Mouse (Mus musculus) right cerebral cortex, postnatal 10 days (tissue): ENCODE results near the gene Nqo1.

Source experiments
- DNase-seq, 2 experiments: peaks; one replicate each; pipeline ENCODE4 v3.0.0; 2021; ENCODE audit warnings: low spot score in 2 of 2

The Nqo1 gene

GRCm38 (mm10) chr8:107404057-107404456 lies 1.1 kb upstream of the Nqo1 start:
- DNase-seq = no peak

GRCm38 (mm10) chr8:107401866-107402265 lies 1.1 kb downstream of the Nqo1 start:
- no peak for DNase-seq

GRCm38 (mm10) chr8:107399495-107399894 lies 3.5 kb downstream of the Nqo1 start:
- peak in 1 of 2 experiments; percentile 34 for DNase-seq

GRCm38 (mm10) chr8:107397665-107398064 lies 5.3 kb downstream of the Nqo1 start:
- no peak for DNase-seq

- no peak for DNase-seq
Observed at GRCm38 (mm10) chr8:107396106-107396670, 6.8 kb downstream of the Nqo1 start.

- DNase-seq = no peak
Observed at GRCm38 (mm10) chr8:107395397-107395796, 7.6 kb downstream of the Nqo1 start.

- DNase-seq = no peak
Observed at GRCm38 (mm10) chr8:107391136-107391516, 11.9 kb downstream of the Nqo1 start.

GRCm38 (mm10) chr8:107390476-107391135 lies 12.4 kb downstream of the Nqo1 start:
- no peak for DNase-seq

- peak; percentile 74 for DNase-seq
Observed at GRCm38 (mm10) chr8:107389557-107389956, 13.4 kb downstream of the Nqo1 start.

GRCm38 (mm10) chr8:107387861-107388260 lies 15.1 kb downstream of the Nqo1 start:
- peak in 1 of 2 experiments; percentile 55 for DNase-seq

GRCm38 (mm10) chr8:107386642-107387041 lies 16.4 kb downstream of the Nqo1 start:
- no peak for DNase-seq

- DNase-seq = no peak
Observed at GRCm38 (mm10) chr8:107386171-107386570, 16.8 kb downstream of the Nqo1 start.

GRCm38 (mm10) chr8:107385063-107385462 lies 17.9 kb downstream of the Nqo1 start:
- no peak for DNase-seq

GRCm38 (mm10) chr8:107384651-107385050 lies 18.4 kb downstream of the Nqo1 start:
- no peak for DNase-seq

- DNase-seq = no peak
Observed at GRCm38 (mm10) chr8:107382898-107383297, 20.1 kb downstream of the Nqo1 start.

- DNase-seq = no peak
Observed at GRCm38 (mm10) chr8:107381666-107382065, 21.3 kb downstream of the Nqo1 start.

- DNase-seq = no peak
Observed at GRCm38 (mm10) chr8:107380734-107381133, 22.3 kb downstream of the Nqo1 start.

- DNase-seq = no peak
Observed at GRCm38 (mm10) chr8:107377346-107377745, 25.7 kb downstream of the Nqo1 start.

GRCm38 (mm10) chr8:107370311-107370710 lies 32.7 kb downstream of the Nqo1 start:
- DNase-seq = no peak
